Mouse (Mus musculus) liver, adult 2 months (tissue): ENCODE results near the gene Rnf5. TPM values are rescaled to one million over a fixed set of nuclear protein-coding genes. Genes with fewer than 3 reads are reported as not detected.
A peak's percentile ranks its signal among the peaks of the same experiment; 100 is the strongest.

ENCODE experiments used
- DNase-seq: peaks from one replicate; pipeline ENCODE4 v3.0.0-alpha.2; 2011; ENCODE audit warnings: low read depth, low spot score; ENCODE audit errors: extremely low read depth
- H3K27ac ChIP-seq: fragments of 200-500 bp; replicated peaks from 2 replicates; pipeline ENCODE4 v1.5.1; 2012; ENCODE audit warnings: low read depth, mild to moderate bottlenecking, control low read depth, inconsistent platforms, low read length; ENCODE audit not compliant: insufficient read depth
- H3K27me3 ChIP-seq: fragments of 200-500 bp; 2 replicates; pipeline ENCODE4 v1.6.1; 2012; ENCODE audit warnings: mild to moderate bottlenecking, moderate library complexity, low read length, inconsistent platforms; ENCODE audit not compliant: control insufficient read depth, insufficient read depth
- H3K36me3 ChIP-seq: fragments of 200-500 bp; 2 replicates; pipeline ENCODE4 v1.6.1; 2012; ENCODE audit warnings: low read length, inconsistent platforms; ENCODE audit not compliant: control insufficient read depth, insufficient read depth
- H3K4me1 ChIP-seq: fragments of 200-500 bp; 2 replicates; pipeline ENCODE4 v1.6.1; 2011; ENCODE audit warnings: low read length; ENCODE audit not compliant: control insufficient read depth, insufficient read depth
- H3K4me3 ChIP-seq: fragments of 200-500 bp; 2 replicates; pipeline ENCODE4 v1.5.1; 2011; ENCODE audit warnings: low read depth, mild to moderate bottlenecking, control low read depth, low read length, moderate library complexity; ENCODE audit not compliant: insufficient read depth
- H3K79me2 ChIP-seq: fragments of 200-500 bp; 2 replicates; pipeline ENCODE4 v1.6.1; 2012; ENCODE audit warnings: inconsistent platforms, mild to moderate bottlenecking, low read length, moderate library complexity; ENCODE audit not compliant: control insufficient read depth, insufficient read depth
- H3K9ac ChIP-seq: fragments of 200-500 bp; 2 replicates; pipeline ENCODE4 v1.6.1; 2012; ENCODE audit warnings: low read depth, mild to moderate bottlenecking, control low read depth, inconsistent platforms, low read length
- CTCF ChIP-seq: fragments of 200-500 bp; IDR thresholded peaks from 2 replicates; pipeline ENCODE4 v1.5.1; 2011; ENCODE audit warnings: low read depth, low read length, control low read depth
- POLR2A ChIP-seq: fragments of 200-500 bp; IDR thresholded peaks from 2 replicates; pipeline ENCODE4 v1.6.1; 2011; ENCODE audit warnings: low read length, control low read depth; ENCODE audit not compliant: insufficient read depth; ENCODE audit errors: extremely low read depth
- WGBS: fragments of 180-500 bp; shearing (Covaris S2); methylation state at CpG from one replicate; pipeline ENCODE4 v1.1.7; 2018; 5-methylcytosine and 5-hydroxymethylcytosine counted together
- polyA plus RNA-seq: library from polyadenylated mRNA; depleted of rRNA; stranded (reverse); fragments of >200 nt; gene quantifications from 2 replicates; pipeline ENCODE4 v1.2.3, GENCODE M21; 2012
- total RNA-seq: library from RNA; depleted of rRNA; stranded (reverse); fragments of >200 nt; gene quantifications from 2 replicates; pipeline ENCODE4 v1.2.3, GENCODE M21; 2014

Rnf5 gene
- total and polyA plus RNA-seq, 2 experiments, result 23.0 to 155 TPM

- no peak overlapping the region for H3K4me3 ChIP-seq
- WGBS, result 27% methylated on average over 12 of the region's 12 CpGs
- no peaks in the 10 kb centered on the region for H3K36me3 ChIP-seq
- no peaks in the 10 kb centered on the region for H3K27me3 ChIP-seq
- TF ChIP-seq POLR2A, result no peak
- no peak for TF ChIP-seq CTCF
- no peak overlapping the region for H3K27ac ChIP-seq
- H3K9ac ChIP-seq, result 0 out of 2 replicates have a peak overlapping the region, but pooled peaks have one; percentile 16
- no peak for DNase-seq
- no peaks in the 10 kb centered on the region for H3K4me1 ChIP-seq
- H3K79me2 ChIP-seq, result no peaks in the 10 kb centered on the region
Observed at GRCm38 (mm10) chr17:34631647-34632046, 28.2 kb upstream of the Rnf5 start.

- Histone ChIP-seq H3K4me1 (0 out of 2 replicates have a peak, but pooled peaks cover 5% of the 10 kb centered on the region), H3K27me3 (no peaks in the 10 kb centered on the region), H3K27ac (no peak overlapping the region), H3K4me3 (peak overlapping the region; percentile 22; the same call in 1 of the 2 replicates), H3K79me2 (no peaks in the 10 kb centered on the region), H3K9ac (peak overlapping the region; percentile 48; the same call in 1 of the 2 replicates), H3K36me3 (no peaks in the 10 kb centered on the region)
- WGBS, result 8% methylated on average over 43 of the region's 48 CpGs
- no peak for DNase-seq
- no peak for TF ChIP-seq CTCF
- TF ChIP-seq POLR2A, result no peak
Observed at GRCm38 (mm10) chr17:34630761-34631301, 27.3 kb upstream of the Rnf5 start.

- no peak overlapping the region for H3K4me3 ChIP-seq
- peaks cover 2% of the 10 kb centered on the region; the same call in 1 of the 2 replicates for H3K36me3 ChIP-seq
- TF ChIP-seq CTCF, result no peak
- no peak for TF ChIP-seq POLR2A
- no peak for DNase-seq
- 68% methylated on average over 12 of the region's 12 CpGs for WGBS
- no peaks in the 10 kb centered on the region for H3K27me3 ChIP-seq
- 0 out of 2 replicates have a peak, but pooled peaks cover 5% of the 10 kb centered on the region for H3K4me1 ChIP-seq
- H3K27ac ChIP-seq, result no peak overlapping the region
- H3K9ac ChIP-seq, result no peak overlapping the region
- H3K79me2 ChIP-seq, result no peaks in the 10 kb centered on the region
Observed at GRCm38 (mm10) chr17:34629796-34630603, 26.5 kb upstream of the Rnf5 start.

GRCm38 (mm10) chr17:34629221-34629751, 25.8 kb upstream of the Rnf5 start, which contains the start of gene Prrt1:
Gene Prrt1 (plus strand): TSS chr17:34629533.
- no peaks in the 10 kb centered on the region for H3K27me3 ChIP-seq
- DNase-seq, result no peak
- H3K9ac ChIP-seq, result no peak within 1 kb of the TSS
- peak within 1 kb of the TSS; percentile 82 for H3K27ac ChIP-seq
- no peak within 1 kb of the TSS for H3K4me3 ChIP-seq
- 44% methylated on average over 16 of the region's 16 CpGs for WGBS
- TF ChIP-seq POLR2A, result no peak
- no peak for TF ChIP-seq CTCF
- H3K79me2 ChIP-seq, result no peaks in the 10 kb centered on the region
- H3K4me1 ChIP-seq, result 0 out of 2 replicates have a peak, but pooled peaks cover 5% of the 10 kb centered on the region
- H3K36me3 ChIP-seq, result peaks cover 2% of the 10 kb centered on the region; the same call in 1 of the 2 replicates

GRCm38 (mm10) chr17:34628644-34628967, 25.1 kb upstream of the Rnf5 start:
- Histone ChIP-seq H3K79me2 (no peaks in the 10 kb centered on the region), H3K9ac (no peak overlapping the region), H3K36me3 (peaks cover 2% of the 10 kb centered on the region; the same call in 1 of the 2 replicates), H3K4me1 (0 out of 2 replicates have a peak, but pooled peaks cover 5% of the 10 kb centered on the region), H3K4me3 (no peak overlapping the region), H3K27ac (peak overlapping the region; percentile 82), H3K27me3 (no peaks in the 10 kb centered on the region)
- DNase-seq, result no peak
- 59% methylated on average over 5 of the region's 5 CpGs for WGBS
- no peak for TF ChIP-seq POLR2A
